Mouse (Mus musculus) layer of hippocampus, adult 9-11 months (tissue): ENCODE measurements around the gene Vmn2r49.
"Not testable (repeated sequence)": the region's sequence is repeated elsewhere in the genome, so short reads cannot be mapped to it uniquely, and the experiment has no call there.

Source experiments
- DNase-seq: peaks from one replicate; pipeline ENCODE4 v3.0.0; 2022

Vmn2r49 gene

GRCm38 (mm10) chr7:9992157-9992556 is at the start of gene Vmn2r49:
Gene Vmn2r49, minus strand, starts transcription at chr7:9992257.
- not testable (repeated sequence) for DNase-seq

- not testable (repeated sequence) for DNase-seq
These were observed 38.6 kb downstream of the Vmn2r49 start, which contains the start of gene Vmn2r48 for GRCm38 (mm10) chr7:9953485-9953884. Gene Vmn2r48, minus strand, starts transcription at chr7:9953585.
